Mouse (Mus musculus) erythroblast, embryonic 14.5 days (primary cell): ENCODE results near the gene Shc2. TPM values are rescaled to one million over a fixed set of nuclear protein-coding genes. Genes with fewer than 3 reads are reported as not detected.

ENCODE experiments used
- H3K27me3 ChIP-seq: 2 replicates; pipeline ENCODE4 v1.6.1; 2012; ENCODE audit warnings: inconsistent platforms; ENCODE audit not compliant: control insufficient read depth
- H3K36me3 ChIP-seq: 2 replicates; pipeline ENCODE4 v1.6.1; 2012; ENCODE audit warnings: mild to moderate bottlenecking, inconsistent platforms; ENCODE audit not compliant: control insufficient read depth
- H3K4me1 ChIP-seq: 2 replicates; pipeline ENCODE4 v1.6.1; 2012; ENCODE audit warnings: inconsistent platforms; ENCODE audit not compliant: control insufficient read depth
- H3K4me3 ChIP-seq: replicated peaks from 2 replicates; pipeline ENCODE3; 2012; ENCODE audit warnings: moderate library complexity, mild to moderate bottlenecking, inconsistent platforms
- H3K9me3 ChIP-seq: 2 replicates; pipeline ENCODE4 v1.6.1; 2012; ENCODE audit warnings: low read length, inconsistent platforms, mixed read lengths; ENCODE audit not compliant: control insufficient read depth
- GATA1 ChIP-seq: IDR thresholded peaks from 2 replicates; pipeline ENCODE4 v1.6.1; 2012; ENCODE audit warnings: low read length, inconsistent platforms, mixed read lengths
- TAL1 ChIP-seq: IDR thresholded peaks from 3 replicates; pipeline ENCODE4 v1.6.1; 2012; ENCODE audit warnings: low read length, inconsistent platforms, mixed read lengths
- polyA plus RNA-seq: library from polyadenylated mRNA; stranded (reverse); fragments of >175 nt; gene quantifications from 2 replicates; pipeline ENCODE4 v1.2.3, GENCODE M21; 2012

Gene Shc2
- polyA plus RNA-seq, 1 experiment: not detected

DNA sequence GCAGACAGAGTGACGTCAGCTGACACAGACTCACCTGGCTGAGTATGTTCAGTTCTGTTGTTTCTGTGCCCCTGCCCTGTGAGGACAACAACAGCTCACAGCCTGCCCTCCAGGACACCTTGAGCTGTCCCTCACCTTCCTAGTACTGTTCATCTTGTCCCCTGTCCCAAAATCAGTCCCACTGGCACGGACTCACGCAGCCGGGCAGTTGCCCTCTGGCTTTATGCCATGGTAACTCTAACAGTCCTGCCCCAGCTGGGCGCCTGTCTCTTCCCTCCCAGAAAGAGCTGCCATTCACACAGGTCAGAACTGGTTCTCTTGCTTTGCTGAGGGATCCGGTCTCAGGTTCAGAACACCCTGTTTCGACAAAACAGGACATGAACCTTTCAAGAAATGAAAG lies 15.1 kb upstream of the Shc2 start:
- Histone ChIP-seq H3K9me3 (no peaks in the 10 kb centered on the region), H3K36me3 (no peaks in the 10 kb centered on the region), H3K27me3 (peaks cover 5% of the 10 kb centered on the region), H3K4me1 (no peaks in the 10 kb centered on the region), H3K4me3 (no peak overlapping the region)
- TF ChIP-seq TAL1: no peak
- no peak for TF ChIP-seq GATA1

DNA sequence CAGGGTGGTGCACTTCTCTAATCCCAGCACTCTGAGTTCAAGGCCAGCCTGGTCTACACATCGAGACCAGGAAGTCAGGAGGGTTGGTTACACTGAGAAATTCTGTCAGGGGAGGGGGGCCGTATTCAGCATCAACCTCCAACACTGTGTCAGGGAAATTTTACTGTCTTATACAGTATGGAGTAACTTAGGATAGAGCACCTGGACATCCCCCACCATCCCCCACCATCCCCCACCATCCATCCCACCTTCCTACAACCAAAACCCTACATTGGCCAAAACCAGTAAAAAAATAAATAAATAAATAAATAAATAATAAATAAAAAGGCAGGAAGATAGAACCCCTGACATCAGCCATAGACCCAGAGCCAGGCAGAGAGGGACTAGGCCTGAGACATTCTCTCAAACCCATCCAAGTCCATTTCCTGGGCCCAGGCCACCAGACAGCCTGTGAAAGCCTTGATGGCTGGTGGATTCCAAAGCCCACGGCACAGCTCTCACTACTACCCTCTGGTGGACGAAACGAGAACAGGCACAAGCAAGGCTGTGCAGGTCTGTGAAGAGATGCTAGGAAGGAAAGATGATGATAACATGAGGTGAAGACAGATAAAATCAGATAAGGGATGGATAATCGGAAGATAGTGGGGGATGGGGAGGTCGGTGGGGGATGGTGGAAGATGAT lies 11.5 kb upstream of the Shc2 start:
- Histone ChIP-seq H3K9me3 (no peaks in the 10 kb centered on the region), H3K4me3 (no peak overlapping the region), H3K36me3 (no peaks in the 10 kb centered on the region), H3K4me1 (peaks cover 3% of the 10 kb centered on the region), H3K27me3 (peaks cover 5% of the 10 kb centered on the region)
- TF ChIP-seq GATA1: no peak
- TF ChIP-seq TAL1: no peak

DNA sequence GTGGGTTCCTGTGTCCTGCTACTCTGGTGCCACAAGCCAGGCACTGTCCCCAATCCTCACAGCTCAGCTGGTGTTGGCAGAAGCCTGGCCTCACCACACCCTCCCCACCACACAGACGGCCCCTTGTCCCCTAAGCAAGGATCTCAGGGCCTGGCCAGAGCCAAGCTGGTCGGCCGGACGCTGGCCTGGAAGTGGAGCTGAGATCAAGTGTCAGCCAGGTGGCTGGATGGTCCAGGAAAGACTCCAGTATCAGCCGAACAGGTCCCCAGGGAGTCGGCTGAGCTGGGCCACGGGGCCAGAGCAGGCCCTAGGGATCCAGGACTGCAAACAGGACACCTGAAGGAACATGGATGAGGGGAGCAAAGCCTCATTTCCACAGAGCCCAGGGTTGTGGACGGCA lies 8.0 kb upstream of the Shc2 start, which contains the start of gene Odf3l2:
Gene Odf3l2 (minus strand): TSS at position 28 of the 400 bp plus-strand sequence.
- peaks cover 5% of the 10 kb centered on the region for H3K4me1 ChIP-seq

DNA sequence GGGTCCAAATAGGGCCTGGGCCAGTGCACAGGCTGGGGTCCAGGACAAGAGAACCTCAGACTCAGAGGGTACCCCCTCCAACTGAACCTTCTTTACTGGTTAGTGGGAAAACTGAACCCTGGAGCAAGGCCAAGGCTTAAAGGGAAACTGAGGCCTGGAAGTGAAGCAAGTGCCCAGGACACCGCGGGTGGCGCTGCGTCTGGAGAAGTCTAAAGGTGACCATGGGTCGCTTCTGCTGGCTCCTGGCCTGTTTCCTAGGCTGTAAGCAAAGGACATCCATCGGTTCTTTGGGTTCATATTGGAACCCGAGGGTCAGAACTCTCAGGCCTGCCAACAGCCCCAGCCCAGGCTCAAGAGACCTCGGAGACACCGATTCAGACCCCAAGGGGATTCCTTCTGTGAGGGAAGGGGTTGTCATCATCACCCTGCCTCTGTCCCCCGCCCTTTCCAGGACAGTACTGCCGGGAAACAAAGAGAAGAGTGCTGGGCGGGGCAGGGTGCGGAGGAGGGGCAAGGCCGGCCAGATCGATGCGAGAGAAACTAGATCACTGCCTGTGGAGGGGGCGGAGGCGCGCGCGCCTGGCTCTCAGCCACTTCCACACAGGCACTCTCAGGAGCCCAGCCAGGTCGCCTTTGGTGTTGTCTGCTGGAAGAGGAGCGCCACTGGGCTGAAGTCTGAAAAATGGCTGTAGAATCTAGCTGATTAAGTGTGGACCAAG lies 927 bp upstream of the Shc2 start:
- no peaks in the 10 kb centered on the region for H3K9me3 ChIP-seq
- H3K27me3 ChIP-seq: peaks cover 43% of the 10 kb centered on the region
- no peak for TF ChIP-seq GATA1
- no peak overlapping the region for H3K4me3 ChIP-seq
- no peaks in the 10 kb centered on the region for H3K4me1 ChIP-seq
- H3K36me3 ChIP-seq: no peaks in the 10 kb centered on the region

More for the DNA sequence above, 8.0 kb upstream of the Shc2 start, which contains the start of gene Odf3l2:
- TF ChIP-seq GATA1 (no peak), TAL1 (no peak)
- Histone ChIP-seq H3K4me3 (no peak within 1 kb of the TSS), H3K9me3 (no peaks in the 10 kb centered on the region), H3K36me3 (no peaks in the 10 kb centered on the region), H3K27me3 (no peaks in the 10 kb centered on the region)

DNA sequence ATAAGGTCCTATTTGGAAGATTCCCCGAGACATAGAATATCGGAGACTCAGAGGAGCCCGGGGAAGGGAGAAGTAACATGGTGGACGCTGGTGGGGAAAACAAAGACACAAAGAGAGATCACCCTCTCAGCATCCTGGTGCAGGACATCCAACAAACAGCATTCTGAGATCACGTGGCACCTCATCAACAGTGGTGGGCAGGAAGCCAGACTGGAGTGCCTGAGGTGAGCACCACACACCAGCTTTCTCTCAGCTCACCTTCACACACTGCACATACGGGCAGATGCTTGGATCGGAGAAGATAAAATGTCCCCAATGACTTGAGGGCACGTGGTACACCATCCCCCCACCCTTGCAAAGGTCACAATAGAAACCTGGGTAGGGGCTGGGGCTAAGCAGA lies 1.4 kb downstream of the Shc2 start:
- Histone ChIP-seq H3K27me3 (peaks cover 43% of the 10 kb centered on the region), H3K4me3 (no peak overlapping the region), H3K4me1 (no peaks in the 10 kb centered on the region), H3K36me3 (no peaks in the 10 kb centered on the region), H3K9me3 (no peaks in the 10 kb centered on the region)
- TF ChIP-seq GATA1: no peak
- no peak for TF ChIP-seq TAL1

DNA sequence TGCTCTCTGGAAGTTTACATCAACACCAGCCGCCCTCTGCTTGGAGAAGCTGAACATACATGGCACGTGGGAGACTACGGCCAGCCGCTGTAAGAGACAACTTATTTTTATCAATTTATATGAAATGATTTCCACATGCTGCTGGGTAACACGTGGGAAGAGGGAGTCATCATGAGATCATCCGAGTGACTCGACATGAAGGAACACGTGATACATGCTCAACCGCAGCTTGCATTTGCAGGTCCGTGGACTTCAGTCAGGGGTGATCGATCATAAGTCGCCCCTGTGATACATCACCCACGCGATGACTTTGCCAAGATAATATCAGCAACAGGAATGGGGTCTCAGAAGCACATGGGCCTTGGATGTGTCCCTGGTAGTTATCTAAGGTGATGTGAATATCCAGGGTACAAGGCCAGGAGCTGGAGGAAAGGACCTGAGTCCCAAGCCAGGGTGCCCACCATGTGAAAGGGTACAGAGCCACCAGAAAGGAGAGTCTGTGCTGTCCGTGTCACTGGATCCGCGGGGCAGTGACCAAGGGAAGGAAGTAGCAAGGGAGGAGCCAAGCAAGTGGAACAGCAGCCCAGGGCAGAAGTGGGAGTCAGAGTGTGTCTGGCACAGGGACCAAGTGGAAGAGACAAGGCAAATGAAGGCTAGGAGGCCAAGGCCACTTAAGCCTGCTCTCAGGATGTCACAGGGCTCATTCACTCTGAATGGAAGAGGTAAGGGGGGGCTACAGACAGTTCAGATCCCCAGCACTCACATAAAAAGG lies 4.5 kb downstream of the Shc2 start:
- Histone ChIP-seq H3K4me3 (no peak overlapping the region), H3K27me3 (peaks cover 22% of the 10 kb centered on the region), H3K36me3 (no peaks in the 10 kb centered on the region), H3K4me1 (no peaks in the 10 kb centered on the region), H3K9me3 (no peaks in the 10 kb centered on the region)
- no peak for TF ChIP-seq TAL1
- no peak for TF ChIP-seq GATA1

DNA sequence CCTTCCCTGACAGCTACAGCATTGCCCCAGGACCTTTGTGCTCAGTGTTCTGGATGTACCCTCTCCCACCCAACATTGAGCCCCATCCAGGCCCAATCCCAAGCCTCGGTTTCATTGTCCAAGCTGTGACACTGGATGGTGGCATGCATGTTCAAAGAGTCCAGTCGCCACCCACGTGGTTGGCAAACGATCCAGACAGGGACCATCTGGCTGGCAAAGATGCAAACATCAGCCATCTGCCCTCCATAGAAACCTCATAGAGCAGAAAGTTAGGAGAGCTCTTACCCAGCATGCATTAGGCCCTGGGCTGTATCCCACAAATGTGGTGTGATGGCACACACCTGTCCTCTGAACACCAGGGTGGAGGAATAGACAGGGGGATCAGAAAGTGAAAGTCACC lies 6.3 kb downstream of the Shc2 start:
- H3K4me3 ChIP-seq: no peak overlapping the region
- H3K27me3 ChIP-seq: peaks cover 5% of the 10 kb centered on the region

DNA sequence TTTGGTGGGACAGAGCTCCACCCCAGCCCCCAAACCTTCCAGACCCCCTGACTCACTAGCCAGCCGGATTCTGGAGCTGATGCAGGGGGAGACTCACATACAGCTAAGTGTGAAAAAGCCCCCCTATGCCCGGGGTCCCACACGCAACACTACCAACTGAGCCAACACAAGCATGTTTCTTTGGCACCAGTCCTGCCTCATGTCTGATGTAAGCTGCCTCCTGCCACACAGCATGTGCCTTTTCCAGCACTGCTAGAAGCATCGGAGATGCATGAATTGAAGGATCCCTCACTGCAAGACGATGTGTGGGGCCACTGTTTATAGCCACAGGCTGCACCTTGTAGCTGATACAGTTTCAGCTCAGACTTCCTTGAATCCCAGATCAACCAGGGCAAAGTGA lies 9.3 kb downstream of the Shc2 start:
- Histone ChIP-seq H3K9me3 (no peaks in the 10 kb centered on the region), H3K36me3 (no peaks in the 10 kb centered on the region), H3K4me3 (no peak overlapping the region), H3K27me3 (no peaks in the 10 kb centered on the region), H3K4me1 (no peaks in the 10 kb centered on the region)
- TF ChIP-seq GATA1 (no peak), TAL1 (no peak)

More for the DNA sequence above, 6.3 kb downstream of the Shc2 start:
- Histone ChIP-seq H3K36me3 (no peaks in the 10 kb centered on the region), H3K9me3 (no peaks in the 10 kb centered on the region), H3K4me1 (no peaks in the 10 kb centered on the region)
- TF ChIP-seq TAL1 (no peak), GATA1 (no peak)

DNA sequence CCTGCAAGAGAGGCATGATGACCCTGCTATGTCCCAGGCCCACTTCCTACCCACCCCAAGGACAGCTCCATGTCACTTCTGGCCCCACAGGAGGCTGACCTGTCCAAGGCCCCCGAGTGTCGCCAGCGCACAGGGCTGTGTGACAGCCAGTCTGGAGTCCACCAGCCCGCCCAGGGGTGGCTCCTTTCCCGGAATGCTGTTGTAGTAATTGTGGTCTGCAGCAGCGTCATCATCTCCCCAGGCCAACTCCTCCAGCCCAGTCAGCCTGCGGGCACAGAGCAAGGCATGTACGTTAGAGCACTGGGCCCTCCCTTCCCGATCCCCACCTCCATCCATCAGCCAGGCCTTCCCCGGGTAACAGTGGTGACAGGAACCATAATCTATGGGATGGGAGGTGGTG lies 11.6 kb downstream of the Shc2 start:
- H3K36me3 ChIP-seq: no peaks in the 10 kb centered on the region
- H3K27me3 ChIP-seq: no peaks in the 10 kb centered on the region
- H3K9me3 ChIP-seq: no peaks in the 10 kb centered on the region
- TF ChIP-seq TAL1 (no peak), GATA1 (no peak)
- no peaks in the 10 kb centered on the region for H3K4me1 ChIP-seq
- no peak overlapping the region for H3K4me3 ChIP-seq
